Mouse (Mus musculus) gastrocnemius, postnatal 25 days (tissue): ENCODE measurements around the gene Idh3b. TPM values are rescaled to one million over a fixed set of nuclear protein-coding genes. Genes with fewer than 3 reads are reported as not detected.

Experiments
- DNase-seq: peaks from one replicate; pipeline ENCODE4 v3.0.0; 2022
- long read RNA-seq, 2 experiments: library from polyadenylated mRNA; stranded (forward); transcript quantifications; one replicate each; pipeline ENCODE4 v2.0.0; 2021
- total RNA-seq, 2 experiments: library from RNA; stranded (reverse); gene quantifications; 1 replicate in 1 of 2; 2 replicates in 1 of 2; pipeline ENCODE4 v1.2.3; 2021

Gene Idh3b
- total RNA-seq: 100 to 1,000 TPM; 461 to 484 TPM
- long read RNA-seq, experiment 1, transcript Idh3b-201 (12 exons, 1,616 nt): major isoform, 5 of 1,031 reads
- long read RNA-seq, experiment 1, partial matches to known transcripts: 144 of 1,031 reads
- long read RNA-seq, experiment 1, other reads (novel, unspliced or antisense): 882 of 1,031 reads
- long read RNA-seq, experiment 2, transcript Idh3b-201 (12 exons, 1,616 nt): major isoform, 5 of 1,007 reads
- long read RNA-seq, experiment 2, partial matches to known transcripts: 77 of 1,007 reads
- long read RNA-seq, experiment 2, other reads (novel, unspliced or antisense): 925 of 1,007 reads

- peak; percentile 86 for DNase-seq
These were observed at the start of gene Idh3b for GRCm38 (mm10) chr2:130283854-130284654. TSS of gene Idh3b (minus strand) at chr2:130284547.

GRCm38 (mm10) chr2:130329502-130329901, 45.2 kb upstream of the Idh3b start:
- no peak for DNase-seq

- no peak for DNase-seq
These were observed 42.7 kb upstream of the Idh3b start for GRCm38 (mm10) chr2:130327057-130327456.

GRCm38 (mm10) chr2:130303014-130303413, 18.7 kb upstream of the Idh3b start:
- no peak for DNase-seq

GRCm38 (mm10) chr2:130297580-130297979, 13.2 kb upstream of the Idh3b start:
- DNase-seq: no peak

GRCm38 (mm10) chr2:130296134-130296745, 11.9 kb upstream of the Idh3b start:
- DNase-seq: no peak

- peak; percentile 35 for DNase-seq
These were observed 11.2 kb upstream of the Idh3b start for GRCm38 (mm10) chr2:130295331-130296133.

GRCm38 (mm10) chr2:130294936-130295277, 10.6 kb upstream of the Idh3b start, which contains the start of gene Ebf4:
TSS of gene Ebf4 (plus strand) at chr2:130295169.
- peak; percentile 52 for DNase-seq

GRCm38 (mm10) chr2:130294218-130294935, 10.0 kb upstream of the Idh3b start:
- no peak for DNase-seq

GRCm38 (mm10) chr2:130293486-130293885, 9.1 kb upstream of the Idh3b start:
- DNase-seq: no peak

GRCm38 (mm10) chr2:130293009-130293408, 8.7 kb upstream of the Idh3b start:
- no peak for DNase-seq

GRCm38 (mm10) chr2:130291434-130291833, 7.1 kb upstream of the Idh3b start:
- no peak for DNase-seq

GRCm38 (mm10) chr2:130289086-130289485, 4.7 kb upstream of the Idh3b start:
- DNase-seq: no peak

GRCm38 (mm10) chr2:130280818-130281217, 3.5 kb downstream of the Idh3b start:
- DNase-seq: no peak

- no peak for DNase-seq
These were observed 4.1 kb downstream of the Idh3b start for GRCm38 (mm10) chr2:130280224-130280623.

- DNase-seq: no peak
These were observed 4.7 kb downstream of the Idh3b start for GRCm38 (mm10) chr2:130279600-130280091.

GRCm38 (mm10) chr2:130275649-130276048, 8.7 kb downstream of the Idh3b start:
- DNase-seq: no peak

- DNase-seq: no peak
These were observed 9.5 kb downstream of the Idh3b start for GRCm38 (mm10) chr2:130274862-130275261.

GRCm38 (mm10) chr2:130274149-130274861, 10.0 kb downstream of the Idh3b start, which contains the start of gene Nop56:
TSS of gene Nop56 (plus strand) at chr2:130274430.
- DNase-seq: peak; percentile 98

GRCm38 (mm10) chr2:130273732-130274131, 10.6 kb downstream of the Idh3b start:
- DNase-seq: no peak

GRCm38 (mm10) chr2:130268074-130268473, 16.3 kb downstream of the Idh3b start:
- no peak for DNase-seq
